Mouse (Mus musculus): ENCODE measurements around the gene Rad50.

Gene Rad50

DNA sequence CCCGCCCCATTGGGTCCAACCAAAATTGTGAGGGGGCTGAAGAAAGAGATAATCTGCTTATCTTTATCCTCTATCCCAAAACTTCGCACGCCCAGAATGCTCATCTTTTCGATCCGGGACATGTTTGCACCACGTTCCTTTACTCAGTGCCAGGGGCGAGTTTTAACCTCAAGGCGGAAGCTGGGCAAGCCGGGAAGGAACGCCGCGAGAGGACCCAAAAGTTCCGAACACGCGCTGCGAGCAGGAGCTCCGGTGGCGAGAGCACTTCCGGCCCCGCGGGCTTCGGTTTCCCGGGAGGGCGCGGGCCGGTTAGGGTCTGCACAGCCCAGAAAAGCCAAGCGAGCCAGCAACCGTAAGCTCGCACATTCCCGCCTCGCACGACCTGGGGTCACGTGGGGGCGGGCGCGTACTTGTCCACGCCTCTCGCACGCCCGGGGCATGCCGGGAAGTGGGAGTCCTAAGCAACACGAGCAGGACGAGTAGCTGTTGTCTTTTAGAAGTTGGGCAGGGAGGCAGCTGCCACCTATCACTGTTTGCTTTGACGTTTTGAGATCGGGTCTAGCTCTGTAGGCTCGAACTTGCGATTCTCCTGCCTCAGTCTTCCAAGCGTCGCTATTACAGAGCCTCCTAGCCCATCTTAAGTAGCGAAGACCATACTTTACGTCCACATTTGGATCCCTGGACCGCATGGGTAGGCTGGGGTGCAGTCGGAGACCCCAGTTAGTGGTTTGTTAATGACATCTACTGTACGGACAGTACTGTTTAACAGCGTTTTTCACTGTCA, at the start of gene Rad50:
TSS of gene Rad50 (minus strand) at position 386 of the 784 bp plus-strand sequence.
- peak; percentile 75 to 85 for DNase-seq (ENCODE audit: low spot score in 2 of 2)

DNA sequence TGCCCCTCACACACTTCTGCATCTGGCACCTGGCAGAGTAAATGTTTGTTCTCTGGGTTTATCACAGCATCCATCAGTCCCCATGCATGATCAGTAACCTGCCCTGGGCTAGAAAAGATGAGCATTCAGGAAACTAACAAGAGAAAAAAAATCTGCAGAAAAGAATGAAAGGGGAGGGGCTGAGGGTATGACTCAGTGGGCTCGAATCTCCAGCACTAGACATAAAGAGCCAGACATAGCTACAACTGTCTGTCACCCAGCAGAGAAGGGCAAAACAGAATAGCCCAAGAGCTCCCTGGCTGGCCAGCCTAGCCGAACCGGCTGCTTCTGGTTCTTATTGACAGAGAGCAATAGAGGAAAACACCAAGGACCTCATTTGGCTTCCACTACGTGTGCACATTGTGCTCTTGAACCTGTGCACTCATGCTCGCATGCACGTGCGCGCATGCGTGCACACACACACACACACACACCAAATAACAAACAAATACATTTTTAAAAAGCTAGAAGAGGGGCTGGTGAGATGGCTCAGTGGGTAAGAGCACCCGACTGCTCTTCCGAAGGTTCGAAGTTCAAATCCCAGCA, 48.0 kb upstream of the Rad50 start:
- DNase-seq (ENCODE audit: low spot score in 2 of 2) = no peak

DNA sequence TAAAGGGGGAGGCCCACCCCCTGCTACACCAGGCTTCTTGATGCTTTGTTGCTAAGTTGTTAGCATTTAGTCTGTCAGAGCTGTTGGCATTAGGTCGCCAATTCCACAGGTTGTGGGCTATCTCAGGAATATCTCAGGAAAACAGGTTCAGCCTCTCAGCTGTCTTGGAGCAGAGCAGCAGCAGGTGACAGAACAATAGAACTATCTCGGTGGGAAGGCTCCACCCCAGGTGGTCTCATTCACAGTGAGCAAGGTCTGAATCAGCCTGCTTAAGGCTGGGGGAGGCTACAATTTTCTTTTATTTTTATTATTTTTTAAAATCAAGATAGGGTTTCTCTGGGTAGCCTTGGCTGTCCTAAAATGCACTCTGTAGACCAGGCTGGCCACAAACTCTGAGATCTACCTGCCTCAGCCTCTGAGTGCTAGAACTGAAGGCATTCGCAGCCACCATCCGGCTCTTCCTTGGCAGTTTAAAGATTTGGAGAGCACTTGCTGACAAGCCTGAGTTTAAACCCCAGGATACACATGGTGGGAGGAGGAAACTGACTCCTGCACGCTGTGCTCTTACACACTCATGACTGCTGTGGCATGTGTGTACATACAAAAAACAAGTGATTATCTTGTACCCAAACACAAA, 42.7 kb upstream of the Rad50 start:
- DNase-seq (ENCODE audit: low spot score in 2 of 2) = no peak

DNA sequence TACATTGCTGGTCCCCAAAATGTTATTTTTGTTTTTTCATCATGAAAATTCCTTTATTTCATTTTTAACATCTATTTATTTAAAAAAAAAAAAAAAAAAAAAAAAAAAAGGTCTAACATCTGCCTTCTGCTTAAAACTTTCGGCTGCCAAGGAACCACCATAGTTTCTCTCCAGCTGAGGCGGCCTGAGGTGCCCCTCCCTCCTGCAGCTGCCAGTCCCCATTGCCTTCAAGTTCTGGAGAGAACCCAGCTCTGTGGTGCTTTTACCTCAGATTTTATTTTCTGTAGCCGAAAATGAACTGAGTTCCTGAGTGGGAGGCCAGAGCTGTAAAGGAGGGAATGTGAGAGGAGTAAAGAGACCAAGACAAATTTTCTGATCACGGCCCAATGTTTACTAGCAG, 42.2 kb upstream of the Rad50 start:
- DNase-seq (ENCODE audit: low spot score in 2 of 2) = no peak

DNA sequence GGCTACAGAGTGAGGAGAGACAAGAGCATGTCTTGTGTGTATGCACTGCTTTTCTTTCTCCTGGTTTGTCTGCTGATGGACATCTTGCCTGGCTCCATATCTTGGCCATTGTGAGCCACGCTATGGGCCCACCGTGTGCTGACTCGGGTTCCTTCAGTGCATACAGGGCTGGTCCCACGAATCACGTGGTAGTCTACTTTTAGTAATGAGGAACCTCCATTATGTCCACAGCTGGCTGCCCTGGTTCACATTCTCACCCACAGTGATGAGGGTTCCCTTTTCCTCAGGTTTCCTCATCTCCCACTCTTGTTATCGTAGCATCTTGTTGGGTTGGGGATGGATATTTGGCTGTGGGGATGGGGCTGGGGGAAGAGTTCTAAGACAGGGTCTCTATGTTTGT, 41.5 kb upstream of the Rad50 start:
- no peak for DNase-seq (ENCODE audit: low spot score in 2 of 2)

DNA sequence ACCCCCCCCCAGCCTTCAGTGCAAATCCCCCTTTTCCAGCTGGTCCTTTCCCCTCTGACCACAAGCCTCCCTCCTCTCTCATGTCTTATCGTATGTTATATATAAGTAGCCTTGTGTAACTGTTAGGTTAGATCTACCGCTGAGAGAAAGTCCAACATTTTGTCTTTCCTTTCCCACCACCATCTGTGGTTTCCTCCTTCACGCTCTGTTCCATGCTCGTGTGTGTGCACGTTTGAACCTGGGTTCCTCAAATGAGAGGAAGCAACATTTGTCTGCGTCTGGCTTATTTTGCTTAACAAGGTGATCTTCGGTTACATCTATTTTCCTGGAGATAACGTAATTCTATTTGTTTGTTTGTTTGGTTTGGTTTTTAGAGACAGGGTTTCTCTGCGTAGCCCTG, 40.9 kb upstream of the Rad50 start:
- no peak for DNase-seq (ENCODE audit: low spot score in 2 of 2)

DNA sequence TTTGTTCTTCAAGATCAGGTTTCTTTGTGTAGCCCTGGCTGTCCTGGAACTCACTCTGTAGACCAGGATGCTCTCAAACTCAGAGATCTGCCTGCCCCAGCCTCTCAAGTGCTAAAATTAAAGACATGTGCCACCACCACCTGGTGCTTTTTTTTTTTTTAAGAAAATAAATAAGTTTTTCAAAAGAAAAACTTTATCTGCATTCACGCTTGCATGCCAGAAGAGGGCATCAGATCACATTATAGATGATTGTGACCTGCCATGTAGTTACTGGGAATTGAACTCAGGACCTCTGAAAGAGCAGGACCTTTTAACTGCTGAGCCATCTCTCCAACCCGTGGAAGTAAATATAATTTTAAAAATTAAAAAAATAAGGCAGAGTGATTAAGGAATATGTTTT, 38.1 kb upstream of the Rad50 start:
- no peak for DNase-seq (ENCODE audit: low spot score in 2 of 2)

DNA sequence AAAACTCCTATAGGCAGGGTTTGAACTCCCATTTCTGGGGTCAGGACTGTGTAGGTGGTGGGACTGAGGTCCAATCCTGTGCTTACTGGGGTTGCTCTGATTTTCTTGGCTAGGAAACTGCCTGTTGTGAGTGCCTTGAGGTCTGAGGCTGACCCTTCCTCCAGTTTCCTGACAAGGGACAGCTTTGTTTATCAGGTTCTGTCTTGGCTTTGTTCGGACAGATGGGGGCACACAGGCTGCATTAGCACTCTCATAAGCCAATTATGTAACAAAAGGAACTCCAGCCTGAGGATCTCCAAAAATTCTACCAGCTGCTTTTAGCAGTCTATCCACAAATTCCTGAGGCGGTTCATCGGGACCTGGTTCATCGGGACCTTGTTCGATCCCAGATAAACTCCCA, 35.2 kb upstream of the Rad50 start:
- DNase-seq (ENCODE audit: low spot score in 2 of 2) = no peak

DNA sequence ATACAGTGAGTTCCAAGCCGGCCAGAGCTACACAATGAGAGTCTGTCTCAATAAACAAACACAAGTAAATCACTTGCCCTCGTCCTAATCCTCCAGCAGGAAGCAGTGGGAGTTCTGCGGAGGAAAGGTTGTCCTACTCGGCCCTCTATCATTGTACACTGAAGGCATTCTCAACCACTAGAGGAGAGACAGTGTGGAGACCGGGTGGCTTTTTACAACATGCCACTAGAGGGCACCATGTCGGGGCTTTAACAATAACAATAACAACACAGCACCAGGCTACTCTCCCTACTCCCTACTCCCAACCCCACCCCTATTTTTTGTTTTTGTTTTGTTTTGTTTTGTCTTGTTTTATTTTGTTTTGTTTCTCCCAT, 30.4 kb upstream of the Rad50 start:
- DNase-seq (ENCODE audit: low spot score in 2 of 2) = peak in 1 of 2 experiments; percentile 49

DNA sequence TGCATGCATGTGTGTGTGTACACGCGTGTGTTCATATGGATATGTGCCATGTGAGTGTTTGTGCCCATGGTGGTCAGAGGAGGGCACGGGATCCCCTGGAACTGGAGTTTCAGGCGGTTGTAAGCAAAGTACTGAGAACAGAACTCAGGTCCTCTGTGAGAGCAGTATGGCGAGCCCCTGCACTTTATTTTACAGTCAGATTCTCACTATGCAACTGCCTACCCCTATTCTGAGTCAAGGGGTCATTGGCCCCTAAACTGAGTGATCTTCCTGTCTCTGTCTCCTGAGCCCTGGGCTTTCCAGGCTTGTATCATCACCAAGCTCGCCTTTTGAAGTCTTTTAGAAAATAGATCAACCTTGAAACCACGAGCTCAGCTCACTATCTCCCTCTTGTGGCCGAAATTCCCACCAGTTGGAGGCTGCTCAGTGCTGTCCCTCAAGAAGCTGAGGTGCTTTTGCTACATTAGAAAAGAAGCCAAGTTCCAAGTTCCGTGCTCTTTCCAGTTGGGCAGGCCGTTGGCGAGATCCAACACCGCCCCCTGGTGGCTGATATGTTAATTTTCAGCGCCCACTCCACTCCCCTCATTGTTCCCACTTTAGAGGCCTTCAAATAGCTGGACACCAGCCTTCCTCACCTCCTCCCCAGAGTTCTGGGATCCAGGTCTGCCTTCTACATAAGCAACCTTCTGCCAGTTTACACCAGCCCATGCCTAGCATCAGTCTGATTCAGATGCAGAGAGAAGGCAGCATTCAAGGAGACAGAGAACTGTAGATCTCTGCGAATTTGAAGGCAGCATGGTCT, 29.9 kb upstream of the Rad50 start:
- peak; percentile 53 to 54 for DNase-seq (ENCODE audit: low spot score in 2 of 2)

DNA sequence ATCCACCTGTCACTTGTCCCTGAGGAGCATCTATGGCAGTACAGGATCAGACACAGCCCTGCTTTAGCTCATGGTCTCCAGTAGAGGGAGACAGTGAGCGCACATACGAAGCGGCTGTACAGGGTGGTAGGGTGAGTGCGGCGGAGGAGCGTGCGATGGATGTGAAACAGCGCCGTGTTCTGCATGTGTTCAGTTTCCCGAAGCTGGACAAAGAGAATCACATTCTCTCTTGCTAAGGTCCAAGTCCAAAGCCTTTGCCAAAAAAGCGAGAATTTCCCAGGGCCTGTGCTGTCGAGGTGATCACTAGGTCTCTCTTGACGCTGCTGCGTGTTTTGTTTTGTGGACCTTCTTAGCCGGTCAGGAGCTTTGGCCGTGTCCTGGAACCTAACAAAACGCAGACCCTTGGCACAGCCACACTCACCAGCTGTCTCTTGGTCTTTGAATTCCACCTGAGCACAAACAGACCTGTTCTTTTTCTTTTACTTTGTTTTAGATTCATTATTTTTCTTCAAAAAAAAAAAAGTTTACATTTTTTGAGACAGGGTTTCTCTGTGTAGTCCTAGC, 28.6 kb upstream of the Rad50 start:
- DNase-seq (ENCODE audit: low spot score in 2 of 2) = peak; percentile 35 to 40

DNA sequence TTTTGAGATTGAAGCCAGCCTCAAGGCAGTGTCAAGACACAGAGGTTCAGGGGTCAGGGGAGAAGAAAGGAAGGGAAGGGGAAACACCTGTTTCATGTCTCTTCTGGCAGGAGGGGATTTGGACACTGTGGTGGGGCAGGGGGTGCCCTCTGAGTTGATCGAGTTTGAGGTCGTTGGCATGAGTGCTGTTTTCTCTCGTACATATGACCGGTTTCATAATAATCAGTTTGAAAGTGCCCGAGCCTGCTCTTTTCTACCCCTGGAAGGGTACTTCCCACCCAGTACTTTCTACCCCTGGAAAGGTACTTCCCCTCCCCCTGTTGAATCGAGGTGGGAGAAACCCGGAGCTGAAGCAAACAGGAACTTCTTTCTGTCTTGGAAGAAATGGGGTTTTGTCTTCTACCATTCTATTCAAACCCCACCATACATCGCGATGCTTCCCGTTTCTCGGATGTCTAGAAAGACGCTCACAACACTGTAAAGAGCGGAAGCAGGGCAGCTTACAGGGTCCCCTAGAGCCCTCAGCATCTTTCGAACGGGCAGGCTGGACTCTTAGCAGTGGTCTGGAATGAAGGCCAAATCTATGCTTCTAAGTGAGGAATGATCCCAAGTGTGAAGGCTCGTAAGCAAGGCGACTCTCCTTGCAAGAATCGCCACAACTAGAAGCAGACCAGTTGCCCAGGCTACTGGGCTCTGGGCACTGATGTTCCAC, 28.0 kb upstream of the Rad50 start:
- no peak for DNase-seq (ENCODE audit: low spot score in 2 of 2)

DNA sequence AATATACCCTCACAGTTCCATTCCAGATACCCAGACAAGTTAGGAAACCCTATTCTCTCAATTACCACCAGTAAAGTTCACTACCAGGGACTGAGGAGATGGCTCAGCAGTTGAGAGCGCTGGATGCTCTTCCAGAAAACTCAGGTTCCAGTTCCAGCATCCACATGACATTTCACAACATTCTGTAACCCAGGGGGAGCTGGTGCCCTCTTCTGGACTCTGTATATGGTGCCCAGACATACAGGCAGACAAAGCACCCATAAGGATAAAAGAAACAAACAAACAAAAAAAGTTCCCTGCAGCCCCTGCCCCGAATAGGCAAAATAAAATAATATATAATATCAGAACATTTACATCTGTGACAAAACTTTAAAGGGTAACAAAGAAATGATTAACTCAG, 27.3 kb upstream of the Rad50 start:
- DNase-seq (ENCODE audit: low spot score in 2 of 2) = no peak

DNA sequence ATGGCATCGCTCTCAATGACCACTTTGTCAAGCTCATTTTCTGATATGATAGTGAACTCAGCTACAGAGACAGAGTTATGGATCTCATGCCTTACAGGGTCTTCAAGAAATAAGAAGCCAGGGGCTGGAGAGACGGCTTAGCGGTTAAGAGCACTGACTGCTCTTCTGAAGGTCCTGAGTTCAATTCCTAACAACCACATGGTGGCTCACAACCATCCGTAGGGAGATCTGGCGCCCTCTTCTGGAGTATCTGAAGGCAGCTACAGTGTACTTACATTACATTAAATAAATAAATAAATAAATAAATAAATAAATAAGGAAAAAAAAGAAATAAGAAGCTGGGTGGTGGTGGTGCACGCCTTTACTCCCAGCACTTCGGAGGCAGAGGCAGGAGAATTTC, 26.7 kb upstream of the Rad50 start:
- no peak for DNase-seq (ENCODE audit: low spot score in 2 of 2)

DNA sequence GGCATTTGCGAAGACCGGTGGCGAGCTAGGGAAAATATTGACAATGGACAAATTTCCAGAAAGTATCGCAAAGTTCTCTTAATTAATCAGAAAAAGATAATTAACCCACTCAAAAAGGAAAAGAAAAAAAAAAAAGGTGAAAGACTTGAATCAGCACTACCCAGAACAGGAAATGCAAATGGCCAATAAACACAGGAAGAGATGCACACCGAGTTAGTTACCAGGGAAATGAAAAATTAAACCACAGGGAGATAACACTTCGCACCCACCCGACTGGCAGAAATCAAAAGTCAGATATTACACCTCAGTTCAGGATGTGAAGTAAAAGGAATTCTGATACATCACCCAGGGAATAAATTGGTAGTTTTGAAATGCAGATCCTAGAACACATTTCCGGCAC, 25.1 kb upstream of the Rad50 start:
- DNase-seq (ENCODE audit: low spot score in 2 of 2) = no peak

DNA sequence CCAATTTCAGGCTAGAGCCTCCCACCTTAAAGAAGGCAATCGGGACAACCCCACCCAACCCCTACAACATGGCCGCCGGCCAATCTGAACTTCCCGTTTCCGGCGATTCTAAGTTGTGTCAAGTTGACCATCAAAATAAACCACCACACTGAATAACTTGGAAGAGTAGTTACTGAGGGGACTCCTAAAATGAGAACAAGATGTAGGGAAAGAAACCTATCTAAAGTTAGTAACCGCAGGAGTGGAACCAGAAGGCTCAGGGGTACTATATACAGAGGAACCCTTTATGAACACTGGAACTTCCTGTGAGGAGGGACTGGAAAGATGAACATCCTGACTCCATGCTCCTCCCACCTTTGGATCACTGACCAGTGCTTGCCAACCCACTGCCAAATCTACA, 24.3 kb upstream of the Rad50 start:
- no peak for DNase-seq (ENCODE audit: low spot score in 2 of 2)

DNA sequence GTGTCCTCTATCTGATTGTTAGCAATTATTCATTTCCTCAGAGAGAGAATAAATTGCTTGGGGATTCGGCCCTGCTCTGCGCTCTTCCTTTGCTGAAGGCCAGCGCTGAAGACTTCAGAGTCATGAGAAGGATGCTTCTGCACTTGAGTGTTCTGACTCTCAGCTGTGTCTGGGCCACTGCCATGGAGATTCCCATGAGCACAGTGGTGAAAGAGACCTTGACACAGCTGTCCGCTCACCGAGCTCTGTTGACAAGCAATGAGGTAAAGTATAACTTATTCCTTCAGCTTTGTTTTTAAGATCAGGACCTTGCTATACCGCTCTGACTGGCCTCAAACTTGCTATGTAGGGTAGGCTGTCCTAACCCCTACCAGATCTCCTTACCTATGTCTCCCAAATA, 13.6 kb upstream of the Rad50 start, which contains the start of gene Il5:
TSS of gene Il5 (plus strand) at position 80 of the 400 bp plus-strand sequence.
- no peak for DNase-seq (ENCODE audit: low spot score in 2 of 2)

DNA sequence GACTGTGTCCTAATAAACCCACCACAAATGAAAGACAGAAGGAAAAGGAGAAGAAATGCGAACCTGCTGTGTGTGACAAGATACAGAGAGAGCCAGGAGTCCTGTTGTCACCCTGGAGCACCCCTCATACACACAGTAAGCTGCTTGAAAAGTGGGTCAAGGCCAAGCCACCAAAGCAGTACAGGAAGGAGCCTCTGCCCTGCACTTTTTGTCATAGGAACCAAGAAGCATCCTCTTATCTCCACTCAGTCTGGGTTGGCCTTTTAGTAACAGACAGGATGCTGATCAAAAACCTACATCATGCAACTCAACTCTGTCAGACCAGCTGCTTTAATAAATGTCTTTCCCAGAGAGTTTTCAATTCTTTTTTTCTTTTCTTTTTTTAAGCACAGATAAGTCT, 12.6 kb upstream of the Rad50 start:
- no peak for DNase-seq (ENCODE audit: low spot score in 2 of 2)

DNA sequence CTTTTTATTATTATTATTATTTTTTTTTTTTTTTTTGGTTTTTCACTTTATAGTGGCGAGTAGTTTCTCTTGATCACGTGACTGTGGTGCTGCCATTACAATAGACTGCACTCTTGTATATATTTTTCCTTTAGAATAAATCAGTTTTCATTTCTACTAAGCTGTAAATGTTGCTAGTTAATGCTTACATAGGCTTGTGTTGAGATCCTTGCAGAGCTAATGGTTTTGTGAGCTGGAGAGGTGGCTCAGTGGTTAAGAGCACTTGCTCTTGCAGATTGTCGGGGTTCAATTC, 545 bp upstream of the Rad50 start:
- no peak for DNase-seq (ENCODE audit: low spot score in 2 of 2)

DNA sequence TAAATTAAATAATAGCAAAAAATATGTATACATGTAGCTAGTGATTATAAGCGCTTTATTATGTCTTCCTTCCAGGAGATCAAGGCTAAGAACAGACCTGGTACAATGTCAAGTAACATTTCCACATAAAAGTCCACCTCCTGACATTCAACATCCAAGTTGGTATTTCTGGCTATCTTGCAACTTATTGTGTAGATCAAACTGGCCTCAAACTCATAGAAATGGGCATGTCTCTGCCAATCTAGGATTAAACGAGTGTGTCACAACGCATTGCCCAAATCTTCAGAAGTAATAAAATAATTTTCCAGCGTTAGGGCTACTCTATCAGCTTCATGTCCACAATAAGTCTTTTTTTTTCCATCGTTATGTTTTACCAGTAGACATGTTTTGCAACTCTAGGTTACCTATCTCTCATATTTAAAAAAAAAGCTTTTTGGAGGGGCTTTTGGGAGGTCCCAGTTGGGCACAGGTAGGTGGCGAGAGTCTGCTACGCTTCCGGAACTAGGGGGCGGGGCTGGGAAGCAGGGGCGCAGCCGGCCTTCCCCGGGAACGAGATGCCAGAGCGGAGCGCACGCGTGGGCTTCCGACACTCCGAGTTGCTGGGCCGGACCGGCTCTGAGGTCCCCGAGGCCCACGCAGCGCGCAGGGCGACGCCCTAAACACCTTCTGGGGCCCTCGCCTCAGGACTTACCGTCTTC, 734 bp downstream of the Rad50 start:
- DNase-seq (ENCODE audit: low spot score in 2 of 2) = peak in 1 of 2 experiments; percentile 8

DNA sequence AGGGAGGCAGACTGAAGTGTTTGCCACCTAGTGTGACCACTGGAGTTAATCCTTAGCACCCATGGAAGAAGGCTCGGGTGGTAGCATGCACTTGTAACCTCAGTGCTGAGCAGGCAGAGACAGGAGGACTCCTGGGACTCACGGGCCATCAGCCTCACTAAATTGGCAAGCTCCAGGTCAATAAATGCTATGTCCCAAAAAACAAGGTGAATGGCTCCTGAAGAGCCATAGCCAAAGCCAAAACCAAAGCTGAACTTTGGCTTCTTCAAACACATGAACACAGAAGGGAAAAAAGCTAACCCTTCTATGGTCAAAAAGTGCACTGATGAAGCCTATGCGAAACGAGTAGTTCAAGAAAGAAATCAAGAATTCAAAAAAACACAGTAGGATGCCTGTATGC, 7.8 kb downstream of the Rad50 start:
- DNase-seq (ENCODE audit: low spot score in 2 of 2) = no peak

All from frontal cortex, postnatal 14 days (tissue).